Comparison of ENCODE assay signal across 8 mouse cellular contexts in the genomic region with DNA sequence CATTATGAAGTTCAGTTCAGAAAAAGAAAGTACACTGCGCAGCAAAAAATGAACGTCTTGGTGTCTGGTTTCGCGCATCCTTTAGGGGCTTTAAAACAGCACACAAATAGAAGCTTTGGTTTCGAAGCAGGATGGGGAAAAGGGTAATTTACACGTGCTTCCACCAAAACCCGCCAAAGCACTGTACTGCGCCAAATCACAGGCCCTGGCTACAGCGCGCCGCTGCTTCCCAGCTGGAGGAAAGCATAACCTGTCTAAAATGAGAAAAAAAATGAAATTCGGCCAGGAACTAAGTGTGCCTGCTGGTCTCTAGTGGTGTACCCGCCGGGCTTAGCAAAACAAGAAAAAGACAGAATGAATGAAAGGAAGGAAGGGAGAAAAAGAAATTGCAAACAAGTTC. TPM values are rescaled to one million over a fixed set of nuclear protein-coding genes. Genes with fewer than 3 reads are reported as not detected.
DNase-seq lines count a peak whose midpoint lies in the region; ATAC-seq and TF ChIP-seq lines count a peak whose summit lies in the region.

No protein-coding gene starts in this region.

- no peaks in the 10 kb centered on the region for H3K27me3 ChIP-seq in kidney, adult 2 months (replicated peaks; ENCODE audit: control insufficient read depth, insufficient read depth, low read length)
- no peaks in the 10 kb centered on the region for H3K27me3 ChIP-seq in liver, embryonic 11.5 days (replicated peaks; ENCODE audit: control insufficient read depth, insufficient read depth, low read length)
- peaks cover 4% of the 10 kb centered on the region; the same call in 1 of the 2 replicates for H3K27me3 ChIP-seq in neural tube, embryonic 13.5 days

- TF ChIP-seq CTCF in kidney, adult 2 months (conservative IDR thresholded peaks at IDR 0.05; ENCODE audit: insufficient read depth, insufficient read length, low read depth, low read length): no peak

- peak overlapping the region; percentile 64 for H3K9ac ChIP-seq in liver, embryonic 11.5 days (ENCODE audit: low read depth, low read length)
- peak overlapping the region; percentile 70 for H3K9ac ChIP-seq in neural tube, embryonic 13.5 days

- H3K9me3 ChIP-seq in liver, embryonic 11.5 days (ENCODE audit: control insufficient read depth, low read length): no peaks in the 10 kb centered on the region
- H3K9me3 ChIP-seq in neural tube, embryonic 13.5 days: no peaks in the 10 kb centered on the region

- peaks cover 1% of the 10 kb centered on the region; the same call in 1 of the 2 replicates for H3K36me3 ChIP-seq in kidney, adult 2 months (ENCODE audit: control insufficient read depth, insufficient read depth, low read length)
- H3K36me3 ChIP-seq in liver, embryonic 11.5 days (ENCODE audit: control insufficient read depth, insufficient read depth, low read length): no peaks in the 10 kb centered on the region
- H3K36me3 ChIP-seq in neural tube, embryonic 13.5 days: peaks cover 14% of the 10 kb centered on the region

- peak overlapping the region; percentile 93 for H3K4me2 ChIP-seq in liver, embryonic 11.5 days
- peak overlapping the region; percentile 72 for H3K4me2 ChIP-seq in neural tube, embryonic 13.5 days

- WGBS in kidney, adult 2 months: 4% methylated on average over 14 of the region's 14 CpGs
- WGBS in liver, embryonic 11.5 days: 0% methylated on average over 14 of the region's 14 CpGs
- under 1% methylated on average over 14 of the region's 14 CpGs for WGBS in neural tube, embryonic 13.5 days

- peak overlapping the region; percentile 43 for H3K4me3 ChIP-seq in kidney, adult 2 months (ENCODE audit: insufficient read depth, low read depth, low read length)
- peak overlapping the region; percentile 63 for H3K4me3 ChIP-seq in liver, embryonic 11.5 days (ENCODE audit: low read depth, low read length)
- peak overlapping the region; percentile 84 for H3K4me3 ChIP-seq in neural tube, embryonic 13.5 days

- H3K27ac ChIP-seq in kidney, adult 2 months (ENCODE audit: insufficient read depth, low read depth, low read length): 0 out of 2 replicates have a peak overlapping the region, but pooled peaks have one; percentile 2
- peak overlapping the region; percentile 10; the same call in 1 of the 2 replicates for H3K27ac ChIP-seq in liver, embryonic 11.5 days (ENCODE audit: low read depth, low read length)
- H3K27ac ChIP-seq in neural tube, embryonic 13.5 days (replicated peaks): peak overlapping the region; percentile 69

- DNase-seq in urinary bladder, postnatal 25 days (ENCODE audit: low spot score): peak; percentile 16
- DNase-seq in urinary bladder, postnatal 10 days (ENCODE audit: low spot score): no peak
- DNase-seq in cerebellum, postnatal 10 days: peak; percentile 53 to 67
- DNase-seq in heart, adult 18-20 months: peak; percentile 40 to 73
- DNase-seq in kidney, adult 2 months: no peak
- DNase-seq in liver, embryonic 11.5 days (ENCODE audit: low spot score): peak; percentile 65

- H3K4me1 ChIP-seq in kidney, adult 2 months (ENCODE audit: control insufficient read depth, insufficient read depth, low read length): peaks cover 2% of the 10 kb centered on the region; the same call in 1 of the 2 replicates
- H3K4me1 ChIP-seq in liver, embryonic 11.5 days (replicated peaks; ENCODE audit: control insufficient read depth, insufficient read depth, low read length): peaks cover 5% of the 10 kb centered on the region
- H3K4me1 ChIP-seq in neural tube, embryonic 13.5 days (replicated peaks): peaks cover 36% of the 10 kb centered on the region

- TF ChIP-seq POLR2A in kidney, adult 2 months (IDR thresholded peaks at IDR 0.05; ENCODE audit: low read depth, low read length): no peak

- ATAC-seq in liver, embryonic 11.5 days (replicated peaks; ENCODE audit: low FRiP score): no peak
- ATAC-seq in neural tube, embryonic 13.5 days (ENCODE audit: low read depth): no peak
- ATAC-seq in erythroid progenitor cell, adult 5-6 weeks (replicated peaks; ENCODE audit: low FRiP score, poor library complexity, severe bottlenecking): no peak

RNA-seq across cellular contexts. Expression of gene Actrt3, which starts 1.0 kb away (rescaled TPM):
- not detected for total RNA-seq in heart, adult 18-20 months (2021)
- polyA plus RNA-seq in kidney, adult 2 months (2012; rRNA removed): 0.07 and 0.16 TPM in 2 replicates
- polyA plus RNA-seq in liver, embryonic 11.5 days (2014; fragmentation: Nextera tagmentation; extraction: Ambion mirVana): not detected in 2 replicates
- 0.32 and 0.59 TPM in 2 replicates for polyA plus RNA-seq in neural tube, embryonic 13.5 days (2015; fragmentation: Nextera tagmentation; extraction: Ambion mirVana)
- not detected in 2 replicates for total RNA-seq in erythroid progenitor cell, adult 5-6 weeks (2015; ENCODE audit: low replicate concordance)
- not detected in 2 replicates for total RNA-seq in erythroid progenitor cell, adult 5-6 weeks (2017; ENCODE audit: low replicate concordance)

RNA-seq across cellular contexts. Expression of gene Mynn, which starts 1.1 kb away (rescaled TPM):
- 10 to 100 TPM; 12.6 to 17.3 TPM for total RNA-seq in heart, adult 18-20 months (2021)
- 9.9 and 11.2 TPM in 2 replicates for polyA plus RNA-seq in kidney, adult 2 months (2012; rRNA removed)
- polyA plus RNA-seq in liver, embryonic 11.5 days (2014; fragmentation: Nextera tagmentation; extraction: Ambion mirVana): 23.2 and 24.7 TPM in 2 replicates
- polyA plus RNA-seq in neural tube, embryonic 13.5 days (2015; fragmentation: Nextera tagmentation; extraction: Ambion mirVana): 33.9 and 35.5 TPM in 2 replicates
- 14.1 and 32.3 TPM in 2 replicates for total RNA-seq in erythroid progenitor cell, adult 5-6 weeks (2015; ENCODE audit: low replicate concordance)
- 22.8 and 24.0 TPM in 2 replicates for total RNA-seq in erythroid progenitor cell, adult 5-6 weeks (2017; ENCODE audit: low replicate concordance)

RNA-seq across cellular contexts. Expression of gene Lrriq4, which starts 43.6 kb away (rescaled TPM):
- total RNA-seq in heart, adult 18-20 months (2021): not detected
- polyA plus RNA-seq in kidney, adult 2 months (2012; rRNA removed): 0.16 and 0.20 TPM in 2 replicates
- not detected in 2 replicates for polyA plus RNA-seq in liver, embryonic 11.5 days (2014; fragmentation: Nextera tagmentation; extraction: Ambion mirVana)
- not detected in 2 replicates for polyA plus RNA-seq in neural tube, embryonic 13.5 days (2015; fragmentation: Nextera tagmentation; extraction: Ambion mirVana)
- total RNA-seq in erythroid progenitor cell, adult 5-6 weeks (2015; ENCODE audit: low replicate concordance): not detected in 2 replicates
- total RNA-seq in erythroid progenitor cell, adult 5-6 weeks (2017; ENCODE audit: low replicate concordance): not detected in 2 replicates

RNA-seq across cellular contexts. Expression of gene Lrrc34, which starts 47.0 kb away (rescaled TPM):
- total RNA-seq in heart, adult 18-20 months (2021): under 1 TPM in 1 of 2 experiments, not detected in 1; 0.15 TPM
- 0.05 and 0.13 TPM in 2 replicates for polyA plus RNA-seq in kidney, adult 2 months (2012; rRNA removed)
- 0.65 and 0.93 TPM in 2 replicates for polyA plus RNA-seq in liver, embryonic 11.5 days (2014; fragmentation: Nextera tagmentation; extraction: Ambion mirVana)
- 0.62 and 0.78 TPM in 2 replicates for polyA plus RNA-seq in neural tube, embryonic 13.5 days (2015; fragmentation: Nextera tagmentation; extraction: Ambion mirVana)
- not detected in 2 replicates for total RNA-seq in erythroid progenitor cell, adult 5-6 weeks (2015; ENCODE audit: low replicate concordance)
- not detected in 2 replicates for total RNA-seq in erythroid progenitor cell, adult 5-6 weeks (2017; ENCODE audit: low replicate concordance)

RNA-seq across cellular contexts. Expression of gene Mecom, which starts 52.9 kb away (rescaled TPM):
- total RNA-seq in heart, adult 18-20 months (2021): 10 to 100 TPM; 11.2 to 11.8 TPM
- polyA plus RNA-seq in kidney, adult 2 months (2012; rRNA removed): 12.9 and 16.1 TPM in 2 replicates
- 5.7 and 6.9 TPM in 2 replicates for polyA plus RNA-seq in liver, embryonic 11.5 days (2014; fragmentation: Nextera tagmentation; extraction: Ambion mirVana)
- 8.9 and 11.6 TPM in 2 replicates for polyA plus RNA-seq in neural tube, embryonic 13.5 days (2015; fragmentation: Nextera tagmentation; extraction: Ambion mirVana)
- not detected in 2 replicates for total RNA-seq in erythroid progenitor cell, adult 5-6 weeks (2015; ENCODE audit: low replicate concordance)
- total RNA-seq in erythroid progenitor cell, adult 5-6 weeks (2017; ENCODE audit: low replicate concordance): 0.64 and 0.68 TPM in 2 replicates

Comparison
In these comparisons a context has a peak if more than half of its experiments do, and no peak if none do; other contexts are left out.
1. DNase-seq: peak in urinary bladder, postnatal 25 days (single experiment), cerebellum, postnatal 10 days (2 of 2), heart, adult 18-20 months (2 of 2) and liver, embryonic 11.5 days (single experiment); none in urinary bladder, postnatal 10 days (single experiment) and kidney, adult 2 months (single experiment).
2. H3K27ac ChIP-seq: peak in every context shown above with its lines; median percentile 69 in neural tube, embryonic 13.5 days; 10 in liver, embryonic 11.5 days; 2 in kidney, adult 2 months.
3. Peak in every context shown above with its lines, with median percentiles within 50 percentile points of each other: H3K4me3 ChIP-seq.